Mouse (Mus musculus) bone marrow macrophage, adult 2 months (primary cell): ENCODE data around the gene Pdzrn3.

ENCODE experiments used
- CTCF ChIP-seq: IDR thresholded peaks from 2 replicates; pipeline ENCODE4 v1.5.1; 2012; ENCODE audit warnings: low read depth, mild to moderate bottlenecking, low read length, moderate library complexity
- POLR2A ChIP-seq: IDR thresholded peaks from 2 replicates; pipeline ENCODE4 v1.6.1; 2012; ENCODE audit warnings: mild to moderate bottlenecking, low read depth, low read length, borderline replicate concordance

GRCm38 (mm10) chr6:101263544-101263943, 114.2 kb downstream of the Pdzrn3 start:
- TF ChIP-seq POLR2A (no peak), CTCF (no peak)
